Mouse (Mus musculus): ENCODE results near the gene Vmn1r55. TPM values are rescaled to one million over a fixed set of nuclear protein-coding genes. Genes with fewer than 3 reads are reported as not detected.
"Not testable (repeated sequence)": the region's sequence is repeated elsewhere in the genome, so short reads cannot be mapped to it uniquely, and the experiment has no call there.

Vmn1r55 gene
- polyA plus RNA-seq, 1 experiment from 2014 or later: not detected

DNA sequence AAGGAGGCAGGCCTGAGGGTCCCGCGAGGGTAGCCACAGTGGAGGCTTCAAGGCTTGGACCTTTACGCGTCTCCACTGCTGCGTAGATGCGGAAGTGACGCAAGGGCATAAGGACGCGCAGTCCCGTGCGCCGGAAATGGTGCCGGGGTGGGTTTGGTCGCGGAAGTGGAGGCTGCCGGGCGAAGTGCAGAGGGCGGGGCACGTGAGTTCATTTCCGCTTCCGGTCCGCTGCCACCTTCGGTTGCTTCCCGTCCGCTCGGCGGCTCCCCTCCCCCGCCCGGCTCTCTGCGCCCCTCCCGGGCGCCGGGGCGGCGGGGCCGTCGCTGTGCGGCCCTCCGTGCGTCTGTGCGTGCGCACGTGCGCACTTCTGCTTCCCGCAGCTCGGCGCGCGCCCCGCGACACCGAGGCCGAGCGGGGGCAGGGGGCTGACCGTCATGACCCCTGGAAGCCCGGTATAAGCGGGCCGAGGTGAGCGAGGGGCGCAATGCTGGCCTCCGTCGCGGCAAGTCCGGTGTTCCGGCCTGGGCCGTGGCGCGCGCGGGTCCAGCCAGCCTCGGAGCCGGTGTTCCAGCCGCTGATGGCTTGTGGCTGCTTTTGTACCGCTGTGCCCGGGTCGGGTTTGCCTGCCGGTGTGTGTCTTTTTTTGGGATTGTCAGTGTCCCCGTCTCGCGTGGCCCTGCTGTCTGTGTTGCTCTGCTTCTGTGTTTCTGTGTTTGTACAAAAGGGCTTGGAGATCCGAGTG lies 69.3 kb downstream of the Vmn1r55 start, which contains the start of gene Epn1:
TSS of gene Epn1 (plus strand) at position 226 of the 742 bp plus-strand sequence.
- peak; percentile 96 for ATAC-seq
- Histone ChIP-seq H3K9me3 (no peaks in the 10 kb centered on the region), H3K9ac (peak within 1 kb of the TSS; percentile 99), H3K27ac (peak within 1 kb of the TSS; percentile 95), H3K36me3 (peaks cover 27% of the 10 kb centered on the region), H3K27me3 (replicated peaks) (no peaks in the 10 kb centered on the region), H3K4me3 (replicated peaks) (peak within 1 kb of the TSS; percentile 99), H3K4me2 (replicated peaks) (peak within 1 kb of the TSS; percentile 68), H3K4me1 (replicated peaks) (peaks cover 8% of the 10 kb centered on the region)
- WGBS: under 1% methylated on average over 69 of the region's 81 CpGs

DNA sequence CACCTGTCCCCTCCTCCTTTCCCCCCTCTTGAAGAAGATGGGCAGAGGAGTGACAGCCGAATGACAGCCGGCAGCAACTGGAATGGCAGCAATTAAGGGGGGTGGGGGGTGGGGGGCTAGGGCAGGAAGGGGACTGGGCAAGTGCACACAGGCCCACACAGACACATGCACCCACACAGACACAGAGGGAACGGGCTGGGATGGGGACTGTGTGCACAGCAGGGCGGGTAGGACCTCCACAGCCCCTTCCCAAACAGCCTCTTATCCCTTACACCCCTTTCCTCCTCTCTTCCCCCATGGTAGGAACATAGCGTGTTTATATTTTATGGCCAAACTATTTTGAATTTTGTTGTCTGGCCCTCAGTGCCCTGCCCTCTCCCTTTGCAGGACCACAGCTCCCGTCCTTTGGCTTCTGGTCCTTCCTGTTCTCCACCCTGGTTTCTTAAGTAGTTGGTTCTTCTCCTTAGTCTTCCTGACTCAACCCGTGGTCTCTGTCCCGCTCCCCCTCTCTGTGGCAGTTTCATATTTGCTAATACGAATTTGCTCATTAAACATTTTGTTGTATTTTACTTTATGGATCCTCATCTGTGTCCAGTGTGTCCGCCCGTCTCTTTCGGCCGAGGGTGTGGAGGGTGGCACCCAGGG lies 70.0 kb downstream of the Vmn1r55 start:
- not testable (repeated sequence) for H3K27me3 ChIP-seq (replicated peaks); H3K9me3 ChIP-seq; H3K4me1 ChIP-seq (replicated peaks)
- H3K36me3 ChIP-seq: peaks cover 29% of the 10 kb centered on the region
- H3K4me3 ChIP-seq (replicated peaks): peak overlapping the region; percentile 99
- H3K4me2 ChIP-seq (replicated peaks): peak overlapping the region; percentile 68
- H3K9ac ChIP-seq: peak overlapping the region; percentile 99; the same call in 1 of the 2 replicates
- H3K27ac ChIP-seq: peak overlapping the region; percentile 95
- ATAC-seq: peak; percentile 23
- WGBS: 32% methylated on average over 8 of the region's 13 CpGs

Other genes starting within 250 kb of the Vmn1r55 start
- gene Gm36210, start 243.2 kb downstream of the Vmn1r55 start, polyA plus RNA-seq (2015; fragmentation: Nextera tagmentation; extraction: Ambion mirVana): not detected in 2 replicates
- 2.9 and 3.4 TPM in 2 replicates for gene Zfp628, start 234.5 kb downstream of the Vmn1r55 start, polyA plus RNA-seq (2015; fragmentation: Nextera tagmentation; extraction: Ambion mirVana)
- gene Nat14, start 227.6 kb downstream of the Vmn1r55 start, polyA plus RNA-seq (2015; fragmentation: Nextera tagmentation; extraction: Ambion mirVana): 3.0 and 3.5 TPM in 2 replicates
- 2.7 and 3.5 TPM in 2 replicates for gene Ssc5d, start 223.9 kb downstream of the Vmn1r55 start, polyA plus RNA-seq (2015; fragmentation: Nextera tagmentation; extraction: Ambion mirVana)
- 0.23 and 0.39 TPM in 2 replicates for gene Sbk2, start 185.3 kb downstream of the Vmn1r55 start, polyA plus RNA-seq (2015; fragmentation: Nextera tagmentation; extraction: Ambion mirVana)
- not detected in 2 replicates for gene Sbk3, start 178.5 kb downstream of the Vmn1r55 start, polyA plus RNA-seq (2015; fragmentation: Nextera tagmentation; extraction: Ambion mirVana)
- gene Zfp579, start 153.5 kb downstream of the Vmn1r55 start, polyA plus RNA-seq (2015; fragmentation: Nextera tagmentation; extraction: Ambion mirVana): 22.2 and 24.6 TPM in 2 replicates
- gene Zfp524, start 135.3 kb downstream of the Vmn1r55 start, polyA plus RNA-seq (2015; fragmentation: Nextera tagmentation; extraction: Ambion mirVana): 20.2 and 21.4 TPM in 2 replicates
- gene Fiz1, start 135.0 kb downstream of the Vmn1r55 start, polyA plus RNA-seq (2015; fragmentation: Nextera tagmentation; extraction: Ambion mirVana): 37.0 and 38.5 TPM in 2 replicates
- 1.6 TPM in 2 replicates for gene Gm44973, start 134.2 kb downstream of the Vmn1r55 start, polyA plus RNA-seq (2015; fragmentation: Nextera tagmentation; extraction: Ambion mirVana)
- gene Zfp865, start 129.3 kb downstream of the Vmn1r55 start, polyA plus RNA-seq (2015; fragmentation: Nextera tagmentation; extraction: Ambion mirVana): 5.5 and 5.6 TPM in 2 replicates
- gene Ccdc106, start 129.1 kb downstream of the Vmn1r55 start, polyA plus RNA-seq (2015; fragmentation: Nextera tagmentation; extraction: Ambion mirVana): 13.4 TPM in 2 replicates
- not detected in 2 replicates for gene 4632433K11Rik, start 115.6 kb downstream of the Vmn1r55 start, polyA plus RNA-seq (2015; fragmentation: Nextera tagmentation; extraction: Ambion mirVana)
- gene Zfp784, start 111.2 kb downstream of the Vmn1r55 start, polyA plus RNA-seq (2015; fragmentation: Nextera tagmentation; extraction: Ambion mirVana): 6.0 and 6.5 TPM in 2 replicates
- gene Zfp580, start 98.1 kb downstream of the Vmn1r55 start, polyA plus RNA-seq (2015; fragmentation: Nextera tagmentation; extraction: Ambion mirVana): 22.2 and 25.0 TPM in 2 replicates
- 126 and 130 TPM in 2 replicates for gene U2af2, start 87.5 kb downstream of the Vmn1r55 start, polyA plus RNA-seq (2015; fragmentation: Nextera tagmentation; extraction: Ambion mirVana)
- 62.4 and 66.5 TPM in 2 replicates for gene Epn1, start 69.4 kb downstream of the Vmn1r55 start, polyA plus RNA-seq (2015; fragmentation: Nextera tagmentation; extraction: Ambion mirVana)
- not detected in 2 replicates for gene Rfpl4, start 32.7 kb downstream of the Vmn1r55 start, polyA plus RNA-seq (2015; fragmentation: Nextera tagmentation; extraction: Ambion mirVana)
- 0.31 and 0.56 TPM in 2 replicates for gene Rasl2-9, start 23.7 kb downstream of the Vmn1r55 start, polyA plus RNA-seq (2015; fragmentation: Nextera tagmentation; extraction: Ambion mirVana)
- gene Vmn1r56, start 47.1 kb upstream of the Vmn1r55 start, polyA plus RNA-seq (2015; fragmentation: Nextera tagmentation; extraction: Ambion mirVana): not detected in 2 replicates
- gene Vmn1r57, start 68.8 kb upstream of the Vmn1r55 start, polyA plus RNA-seq (2015; fragmentation: Nextera tagmentation; extraction: Ambion mirVana): not detected in 2 replicates
- not detected in 2 replicates for gene Gm5065, start 200.9 kb upstream of the Vmn1r55 start, polyA plus RNA-seq (2015; fragmentation: Nextera tagmentation; extraction: Ambion mirVana)
- not detected in 2 replicates for gene Nlrp2, start 201.4 kb upstream of the Vmn1r55 start, polyA plus RNA-seq (2015; fragmentation: Nextera tagmentation; extraction: Ambion mirVana)